Mouse (Mus musculus): Measurements from ENCODE around the gene Hist1h2bg.
"Not testable (repeated sequence)": the region's sequence is repeated elsewhere in the genome, so short reads cannot be mapped to it uniquely, and the experiment has no call there.

Gene Hist1h2bg

DNA sequence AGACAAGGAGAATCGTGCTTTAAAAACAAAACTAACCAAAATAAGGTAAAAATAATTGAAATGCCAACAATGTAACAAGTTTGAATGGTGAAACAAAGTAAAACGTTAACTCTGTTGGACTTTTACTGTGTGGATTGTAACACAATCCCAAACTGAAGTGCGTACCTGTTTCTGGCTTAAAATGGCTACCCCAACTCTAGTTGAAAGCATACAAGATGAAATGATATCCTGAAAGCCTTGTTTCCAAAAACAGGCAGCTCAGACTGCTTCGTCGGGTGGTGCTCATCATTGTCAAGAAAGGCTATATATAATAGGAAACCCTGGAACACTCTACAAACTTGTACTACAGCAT, 9.7 kb upstream of the Hist1h2bg start:
- in situ Hi-C loops (cut with MboI, MseI) = not testable (repeated sequence)

DNA sequence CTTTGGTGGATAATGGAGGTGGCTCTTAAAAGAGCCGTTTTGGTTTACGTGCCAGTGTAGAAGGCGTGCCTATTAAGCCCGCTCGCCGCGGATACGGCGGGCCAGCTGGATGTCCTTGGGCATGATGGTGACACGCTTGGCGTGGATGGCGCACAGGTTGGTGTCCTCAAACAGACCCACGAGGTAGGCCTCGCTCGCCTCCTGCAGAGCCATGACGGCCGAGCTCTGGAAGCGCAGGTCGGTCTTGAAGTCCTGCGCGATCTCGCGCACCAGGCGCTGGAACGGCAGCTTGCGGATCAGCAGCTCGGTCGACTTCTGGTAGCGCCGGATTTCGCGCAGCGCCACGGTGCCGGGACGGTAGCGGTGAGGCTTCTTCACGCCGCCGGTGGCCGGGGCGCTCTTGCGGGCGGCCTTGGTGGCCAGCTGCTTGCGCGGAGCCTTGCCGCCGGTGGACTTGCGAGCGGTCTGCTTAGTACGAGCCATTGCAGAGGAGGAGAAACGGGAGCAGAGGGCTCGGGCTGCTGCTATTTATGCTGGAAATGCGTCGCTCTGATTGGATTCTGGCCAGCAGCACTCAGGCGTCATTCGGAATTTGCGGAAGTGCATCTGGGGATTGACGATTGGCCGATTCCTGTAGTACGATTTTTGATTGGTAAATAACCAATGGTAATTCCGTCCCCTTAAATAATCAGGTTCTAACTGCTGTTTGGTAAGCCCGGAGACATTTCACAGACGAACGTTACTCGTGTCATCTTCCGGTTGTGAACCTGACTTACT, 9.1 kb upstream of the Hist1h2bg start, which contains the start of gene Hist1h3e:
Hist1h3e (minus strand) TSS at position 487 of the 777 bp plus-strand sequence.
- in situ Hi-C loops (cut with MboI, MseI) = not testable (repeated sequence)

DNA sequence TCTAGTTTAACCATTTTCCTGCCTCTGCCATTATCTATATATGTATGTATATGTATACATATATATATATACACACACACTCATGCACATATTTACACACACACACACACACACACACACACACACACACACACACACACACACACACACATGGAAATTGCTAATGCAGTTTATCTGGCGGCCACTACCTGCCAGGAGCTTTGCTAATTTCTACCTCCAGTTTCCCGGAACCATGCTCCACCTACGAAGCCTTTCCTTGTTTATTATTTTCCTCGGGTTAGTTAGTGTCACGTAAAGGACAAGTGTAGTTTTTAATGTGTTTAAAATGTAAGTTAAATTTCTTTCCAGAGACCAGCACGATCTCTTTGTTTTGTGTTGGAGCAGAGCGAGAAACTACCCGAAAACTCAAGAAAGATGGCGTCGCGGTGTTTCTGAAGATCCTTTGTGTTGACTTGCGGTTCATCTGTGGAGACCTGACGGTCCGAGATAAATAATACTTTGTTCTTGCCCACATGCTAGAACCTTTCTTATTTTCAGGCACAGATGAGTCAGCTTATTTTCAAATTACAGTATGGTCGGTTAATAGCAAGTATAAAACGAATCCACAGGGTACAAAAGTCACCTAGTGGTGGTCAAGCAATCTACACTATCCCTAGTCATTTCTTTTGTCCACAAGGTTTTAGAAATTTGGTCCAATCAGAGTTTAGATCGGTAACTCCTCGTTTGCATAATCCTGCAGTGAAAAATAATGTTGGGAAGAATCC, 8.3 kb upstream of the Hist1h2bg start:
- in situ Hi-C loops (cut with MboI, MseI) = no loop called here

DNA sequence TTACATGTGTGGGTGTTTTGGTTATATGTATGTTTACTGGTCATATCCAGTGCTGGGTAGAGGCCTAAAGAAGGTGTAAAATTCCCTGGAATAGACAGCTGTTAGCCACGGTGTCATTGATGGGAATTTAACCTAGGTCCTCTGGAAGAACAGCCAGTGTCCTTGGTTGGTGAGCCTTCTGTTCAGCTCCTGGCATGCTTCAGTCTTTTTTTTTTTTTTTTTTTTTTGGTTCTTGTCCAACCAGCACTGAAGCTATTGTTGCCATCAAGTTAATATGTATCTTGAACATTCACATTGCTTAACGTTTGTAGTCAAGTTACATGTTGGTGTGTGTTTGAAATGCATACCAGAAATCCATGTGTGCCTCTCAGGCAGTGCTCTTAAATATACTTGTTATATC, 6.7 kb upstream of the Hist1h2bg start:
- in situ Hi-C loops (cut with MboI, MseI) = no loop called here

GRCm38 (mm10) chr13:23570261-23571021, 755 bp upstream of the Hist1h2bg start:
- in situ Hi-C loops (cut with MboI, MseI) = loop anchor here (10.0 kb wide), 1 partner anchor 1856 kb away; the partner anchor contains the start of genes Hist1h2ai, Hist1h2bl and Hist1h3h

- in situ Hi-C loops (cut with MboI, MseI) = loop anchor here (10.0 kb wide), 1 partner anchor 1857 kb away; the partner anchor contains the start of genes Hist1h2ai, Hist1h2bl and Hist1h3h
These were observed 465 bp downstream of the Hist1h2bg start for GRCm38 (mm10) chr13:23571504-23572217.

DNA sequence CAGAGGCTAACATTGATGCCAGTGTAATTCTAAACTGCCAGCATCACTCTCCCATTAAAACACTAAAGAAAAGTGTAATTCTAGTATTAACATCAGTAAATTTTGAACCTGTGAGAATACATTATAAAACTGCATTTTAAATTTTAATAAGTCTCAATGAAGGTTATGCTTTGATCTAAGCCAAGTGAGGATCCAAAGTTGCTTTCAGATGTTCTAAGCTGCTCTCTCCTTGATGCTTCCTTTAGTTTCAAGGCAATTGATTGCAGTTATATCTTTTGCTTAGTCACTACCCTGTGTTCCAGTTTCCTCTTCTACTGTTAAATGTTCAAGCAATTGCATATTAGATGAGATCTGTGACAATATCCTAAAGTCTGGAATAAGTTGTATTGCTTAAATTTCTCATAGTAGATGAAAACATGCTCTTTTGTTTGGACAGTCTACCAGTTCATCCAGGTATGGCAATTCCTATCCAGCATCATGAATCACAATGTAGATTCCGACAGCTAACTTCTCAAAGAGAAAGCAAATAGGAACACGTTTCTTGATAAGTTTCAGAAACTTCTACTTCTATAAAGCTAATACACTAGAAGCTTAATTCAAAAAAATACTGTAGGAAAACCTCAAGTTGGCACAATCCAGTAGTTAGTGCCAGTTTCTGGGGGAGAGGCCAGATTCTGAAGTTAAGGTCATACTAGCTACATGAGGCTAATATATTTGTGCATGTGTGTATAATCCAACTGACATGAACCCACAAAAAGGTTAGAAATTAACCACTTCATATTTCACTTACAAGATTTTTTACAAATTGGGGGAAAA, 1.2 kb downstream of the Hist1h2bg start:
- in situ Hi-C loops (cut with MboI, MseI) = loop anchor here (10.0 kb wide), 1 partner anchor 1858 kb away; the partner anchor contains the start of genes Hist1h2ai, Hist1h2bl and Hist1h3h

- in situ Hi-C loops (cut with MboI, MseI) = loop anchor here (10.0 kb wide), 1 partner anchor 1858 kb away; the partner anchor contains the start of genes Hist1h2ai, Hist1h2bl and Hist1h3h
These were observed 2.1 kb downstream of the Hist1h2bg start for GRCm38 (mm10) chr13:23573034-23573897.

GRCm38 (mm10) chr13:23573898-23574524, 2.8 kb downstream of the Hist1h2bg start, which contains the start of the genes Hist1h2bf and Hist1h2ad:
TSS of gene Hist1h2bf (minus strand) at chr13:23574196.
TSS of gene Hist1h2ad (plus strand) at chr13:23574381.
- in situ Hi-C loops (cut with MboI, MseI) = loop anchor here (10.0 kb wide), 1 partner anchor 1859 kb away; the partner anchor contains the start of genes Hist1h2ai, Hist1h2bl and Hist1h3h

GRCm38 (mm10) chr13:23574546-23575170, 3.5 kb downstream of the Hist1h2bg start:
- in situ Hi-C loops (cut with MboI, MseI) = loop anchor here (10.0 kb wide), 1 partner anchor 1860 kb away; the partner anchor contains the start of genes Hist1h2ai, Hist1h2bl and Hist1h3h

DNA sequence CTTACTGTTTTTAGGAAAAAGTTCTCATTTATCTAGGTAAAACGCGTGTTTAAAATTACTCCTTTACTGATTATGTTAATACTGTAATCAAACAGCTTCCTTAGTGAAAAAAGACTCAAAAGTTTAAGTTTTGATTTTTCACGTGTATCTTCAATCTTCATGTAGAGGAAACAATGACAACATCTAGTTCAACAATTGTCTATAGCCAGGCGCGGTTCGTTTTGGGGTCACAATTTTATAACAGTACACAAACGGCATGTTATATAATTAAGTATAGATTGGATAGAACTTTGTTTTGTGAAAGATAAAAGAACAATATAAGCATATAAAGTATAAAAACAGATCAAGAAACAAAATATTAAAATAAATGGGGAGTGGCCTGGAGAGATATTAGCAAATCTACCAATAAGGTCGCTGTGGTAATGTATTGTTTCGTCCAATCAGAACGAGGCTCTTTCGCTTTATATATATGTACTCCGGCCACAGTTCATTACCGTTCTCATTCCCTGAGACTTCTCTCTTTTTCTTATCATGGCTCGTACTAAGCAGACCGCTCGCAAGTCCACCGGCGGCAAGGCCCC, 4.2 kb downstream of the Hist1h2bg start, which contains the start of gene Hist1h3d:
Hist1h3d (plus strand) TSS at position 493 of the 581 bp plus-strand sequence.
- in situ Hi-C loops (cut with MboI, MseI) = loop anchor here (10.0 kb wide), 1 partner anchor 1861 kb away; the partner anchor contains the start of genes Hist1h2ai, Hist1h2bl and Hist1h3h

DNA sequence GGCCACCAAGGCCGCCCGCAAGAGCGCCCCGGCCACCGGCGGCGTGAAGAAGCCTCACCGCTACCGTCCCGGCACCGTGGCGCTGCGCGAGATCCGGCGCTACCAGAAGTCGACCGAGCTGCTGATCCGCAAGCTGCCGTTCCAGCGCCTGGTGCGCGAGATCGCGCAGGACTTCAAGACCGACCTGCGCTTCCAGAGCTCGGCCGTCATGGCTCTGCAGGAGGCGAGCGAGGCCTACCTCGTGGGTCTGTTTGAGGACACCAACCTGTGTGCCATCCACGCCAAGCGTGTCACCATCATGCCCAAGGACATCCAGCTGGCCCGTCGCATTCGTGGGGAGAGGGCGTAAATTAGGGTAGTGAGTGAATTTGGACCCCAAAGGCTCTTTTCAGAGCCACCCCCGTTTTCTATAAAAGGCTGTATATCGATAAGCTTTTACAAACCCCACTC, 4.7 kb downstream of the Hist1h2bg start:
- in situ Hi-C loops (cut with MboI, MseI) = loop anchor here (10.0 kb wide), 1 partner anchor 1861 kb away; the partner anchor contains the start of genes Hist1h2ai, Hist1h2bl and Hist1h3h

DNA sequence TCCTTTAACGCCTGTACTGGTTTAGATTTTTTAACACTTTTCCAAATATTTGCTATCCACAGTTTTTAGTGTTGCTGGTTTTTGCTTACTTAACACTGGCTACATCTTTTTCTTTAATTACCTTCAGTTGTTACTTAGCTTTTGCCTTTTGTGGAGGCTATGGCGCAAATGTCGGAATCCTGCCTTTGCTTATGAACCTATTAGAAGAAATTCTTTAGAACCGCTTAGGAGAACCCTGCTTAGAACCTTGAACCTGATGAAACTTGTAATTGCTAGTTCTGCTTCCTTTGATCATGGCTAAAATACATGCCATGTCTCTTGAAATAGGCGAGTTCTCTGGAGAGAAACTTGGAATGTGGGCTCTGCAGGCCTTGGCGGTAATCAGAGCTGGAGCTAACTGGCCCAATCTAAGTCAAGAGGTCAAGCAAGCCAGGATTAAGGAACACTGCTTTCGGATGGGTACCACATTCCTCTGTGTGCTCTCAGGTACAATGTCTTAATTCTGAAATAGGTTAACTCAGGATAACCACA, 5.2 kb downstream of the Hist1h2bg start:
- in situ Hi-C loops (cut with MboI, MseI) = loop anchor here (10.0 kb wide), 1 partner anchor 1862 kb away; the partner anchor contains the start of genes Hist1h2ai, Hist1h2bl and Hist1h3h

- in situ Hi-C loops (cut with MboI, MseI) = loop anchor here (10.0 kb wide), 1 partner anchor 1862 kb away; the partner anchor contains the start of genes Hist1h2ai, Hist1h2bl and Hist1h3h
These were observed 5.9 kb downstream of the Hist1h2bg start for GRCm38 (mm10) chr13:23576906-23577639.

GRCm38 (mm10) chr13:23577835-23578234, 6.6 kb downstream of the Hist1h2bg start:
- in situ Hi-C loops (cut with MboI, MseI) = loop anchor here (10.0 kb wide), 1 partner anchor 1863 kb away; the partner anchor contains the start of genes Hist1h2ai, Hist1h2bl and Hist1h3h

All from T-helper 2 cell (primary cell).